Mouse (Mus musculus): ENCODE measurements at regions not wholly inside any gene's neighbourhood (a gene's known extent, or its start where the extent isn't known, plus 50 kb on each side); places are given as distances from the start of the nearest gene placed in this dataset.

- DNase-seq: no peak
Measured at GRCm38 (mm10) chr9:117863944-117864343, 176.4 kb upstream of the Azi2 start.

GRCm38 (mm10) chr9:117863318-117863717, 177.0 kb upstream of the Azi2 start:
- DNase-seq: no peak

GRCm38 (mm10) chr9:117859580-117860045, 180.7 kb upstream of the Azi2 start:
- no peak for DNase-seq

- no peak for DNase-seq
Measured at GRCm38 (mm10) chr9:117843531-117843930, 196.8 kb upstream of the Azi2 start.

GRCm38 (mm10) chr9:117836696-117837380, 203.5 kb upstream of the Azi2 start:
- DNase-seq: no peak

GRCm38 (mm10) chr9:117833586-117833985, 203.9 kb upstream of the Rbms3 start:
- no peak for DNase-seq

- no peak for DNase-seq
Measured at GRCm38 (mm10) chr9:117814661-117815060, 184.9 kb upstream of the Rbms3 start.

- no peak for DNase-seq
Measured at GRCm38 (mm10) chr9:117813216-117813615, 183.5 kb upstream of the Rbms3 start.

- no peak for DNase-seq
Measured at GRCm38 (mm10) chr9:117805812-117806211, 176.1 kb upstream of the Rbms3 start.

- no peak for DNase-seq
Measured at GRCm38 (mm10) chr9:117784186-117784591, 154.5 kb upstream of the Rbms3 start.

GRCm38 (mm10) chr9:117754651-117755050, 124.9 kb upstream of the Rbms3 start:
- DNase-seq: no peak

GRCm38 (mm10) chr9:117753466-117753865, 123.8 kb upstream of the Rbms3 start:
- DNase-seq: no peak

GRCm38 (mm10) chr9:117744906-117745305, 115.2 kb upstream of the Rbms3 start:
- no peak for DNase-seq

- no peak for DNase-seq
Measured at GRCm38 (mm10) chr9:117729366-117729765, 99.7 kb upstream of the Rbms3 start.

- DNase-seq: no peak
Measured at GRCm38 (mm10) chr9:117720161-117720598, 90.5 kb upstream of the Rbms3 start.

GRCm38 (mm10) chr9:117717346-117717745, 87.6 kb upstream of the Rbms3 start:
- no peak for DNase-seq

GRCm38 (mm10) chr9:117716476-117716875, 86.8 kb upstream of the Rbms3 start:
- DNase-seq: no peak

- DNase-seq: no peak
Measured at GRCm38 (mm10) chr9:117714741-117715675, 85.3 kb upstream of the Rbms3 start.

- DNase-seq: no peak
Measured at GRCm38 (mm10) chr9:117713121-117713520, 83.4 kb upstream of the Rbms3 start.

GRCm38 (mm10) chr9:117711793-117712192, 82.1 kb upstream of the Rbms3 start:
- DNase-seq: no peak

GRCm38 (mm10) chr9:117710966-117711365, 81.3 kb upstream of the Rbms3 start:
- no peak for DNase-seq

- DNase-seq: no peak
Measured at GRCm38 (mm10) chr9:117709677-117710076, 80.0 kb upstream of the Rbms3 start.

- DNase-seq: no peak
Measured at GRCm38 (mm10) chr9:117693001-117693400, 63.3 kb upstream of the Rbms3 start.

GRCm38 (mm10) chr9:117692486-117692885, 62.8 kb upstream of the Rbms3 start:
- no peak for DNase-seq

All from cerebellum, adult 11 months (tissue).